Mouse (Mus musculus): ENCODE data around the gene Acp1.

Gene Acp1

DNA sequence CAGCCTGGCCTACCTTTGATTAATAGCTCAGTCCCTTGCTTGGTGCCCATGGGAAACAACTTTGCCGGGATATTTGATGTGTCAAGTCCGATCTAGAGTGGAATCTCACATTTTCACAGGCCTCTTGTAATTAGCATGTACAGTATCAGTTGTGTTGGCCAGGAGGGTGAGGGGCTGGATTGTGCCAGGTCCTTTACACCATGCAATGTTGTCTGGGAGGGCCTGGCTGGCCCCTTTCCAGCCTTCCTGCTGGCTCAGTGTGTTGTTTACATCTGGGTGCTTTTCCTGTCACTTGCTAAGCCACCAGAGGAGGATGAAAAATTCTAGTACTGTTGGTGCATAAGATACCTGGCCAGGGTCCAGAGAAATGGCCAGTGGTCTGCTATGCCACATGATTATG lies 47.0 kb downstream of the Acp1 start:
- DNase-seq (ENCODE audit: low read depth, low spot score) = no peak

DNA sequence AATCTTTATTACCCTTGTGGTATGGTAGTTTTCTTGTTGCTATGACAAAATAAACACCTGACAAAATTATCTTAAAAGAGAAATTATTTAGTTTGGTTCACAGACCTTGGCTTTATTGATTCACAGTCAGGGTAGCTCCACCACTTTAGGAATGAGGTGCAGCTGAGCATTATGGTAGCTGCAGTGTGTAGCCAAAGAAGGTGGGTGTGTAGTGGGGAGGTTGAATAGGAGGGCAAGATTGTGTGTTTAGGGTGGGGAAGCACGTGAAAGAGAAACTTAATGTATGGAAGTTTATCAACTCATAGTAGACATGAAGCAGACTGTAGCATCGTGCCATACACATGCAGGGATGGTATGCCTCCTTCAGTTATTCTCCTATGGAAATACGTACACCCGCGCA lies 55.2 kb downstream of the Acp1 start:
- no peak for DNase-seq (ENCODE audit: low read depth, low spot score)

DNA sequence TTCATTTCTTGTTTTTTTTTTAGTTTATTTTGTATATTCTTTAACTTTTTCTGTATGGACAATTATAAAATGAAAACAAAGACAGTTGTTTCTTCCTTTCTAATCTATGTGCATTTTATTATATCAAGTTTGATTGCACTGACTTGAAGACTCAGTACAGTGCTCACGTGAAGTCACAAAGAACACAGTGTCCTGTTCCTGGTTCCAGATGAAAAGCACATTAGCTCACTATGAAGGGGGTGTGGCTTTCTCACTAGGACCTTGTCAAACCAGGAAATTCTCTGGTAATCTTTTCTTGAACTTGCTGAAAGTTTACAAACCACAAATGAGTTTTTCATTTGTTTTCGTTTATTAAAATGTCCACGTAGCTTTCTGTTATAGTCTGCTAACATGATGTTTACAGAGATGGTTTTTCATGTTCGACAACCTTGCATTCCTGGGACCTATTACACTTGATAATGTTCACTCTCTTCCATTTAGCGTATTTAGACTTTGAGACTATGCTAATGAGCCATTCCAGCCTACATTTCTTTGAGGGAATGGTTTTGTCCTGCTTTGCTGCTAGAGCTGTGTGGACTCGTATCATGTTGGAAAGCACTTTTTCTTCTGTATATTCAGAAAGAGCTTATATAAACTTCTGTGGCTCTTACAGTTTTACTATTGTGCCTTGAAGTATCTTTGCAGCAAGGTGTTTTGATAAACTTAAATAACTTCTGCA lies 55.8 kb downstream of the Acp1 start:
- DNase-seq (ENCODE audit: low read depth, low spot score) = no peak

DNA sequence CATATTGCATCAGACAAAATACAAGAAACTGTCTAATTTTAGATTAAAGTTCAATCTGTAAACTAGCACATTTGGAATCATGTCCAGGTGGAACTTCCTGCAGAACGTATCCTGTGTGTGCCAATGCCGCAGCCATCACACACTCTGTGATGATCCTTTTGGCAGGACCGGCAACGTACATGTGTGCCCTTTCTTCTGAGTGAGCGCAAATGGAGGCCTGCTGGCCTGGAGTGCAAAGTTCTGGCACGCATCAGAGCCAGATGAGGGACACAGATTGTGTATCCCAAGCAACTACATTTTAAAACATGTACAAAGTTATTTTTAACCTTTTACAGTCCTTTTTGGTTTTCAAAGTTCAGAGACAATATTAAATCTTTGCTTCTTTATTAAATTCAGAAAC lies 59.5 kb downstream of the Acp1 start:
- no peak for DNase-seq (ENCODE audit: low read depth, low spot score)

DNA sequence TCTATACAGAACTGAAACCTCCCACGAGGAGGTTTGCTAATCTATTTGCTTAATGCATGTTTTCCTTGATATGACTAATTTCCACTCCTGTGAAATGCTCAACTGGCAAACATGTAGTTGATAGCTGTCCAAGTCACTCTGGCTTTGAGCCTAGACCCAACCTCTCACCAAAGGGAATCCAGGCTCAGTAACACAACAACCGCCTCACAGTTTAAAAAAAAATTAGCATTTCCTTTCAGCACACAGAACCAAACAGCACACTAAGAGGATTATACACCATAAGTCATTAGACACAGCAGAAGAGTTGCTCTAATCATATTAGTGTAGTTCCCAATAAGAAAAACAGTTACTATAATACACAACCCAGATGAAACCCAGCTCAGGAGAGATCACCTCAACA lies 60.5 kb downstream of the Acp1 start:
- DNase-seq (ENCODE audit: low read depth, low spot score) = no peak

DNA sequence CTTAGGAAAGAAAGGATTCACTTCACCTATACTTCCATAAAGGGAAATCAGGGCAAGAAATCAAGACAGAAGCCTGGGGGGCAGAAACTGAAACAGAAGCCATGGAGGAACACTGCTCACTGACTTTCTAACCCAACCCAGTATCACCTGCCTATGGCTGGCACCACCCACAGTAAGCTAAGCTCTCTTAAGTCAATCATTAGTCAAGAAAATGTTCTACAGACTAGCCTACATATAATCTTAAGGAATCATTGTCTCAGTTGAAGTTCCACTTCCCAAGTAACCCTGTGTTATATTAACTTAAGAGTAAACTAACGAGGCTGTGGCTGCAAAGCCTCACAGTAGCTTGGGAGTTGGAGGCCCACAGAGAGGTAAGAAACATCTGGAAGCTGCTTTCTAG lies 62.9 kb downstream of the Acp1 start:
- no peak for DNase-seq (ENCODE audit: low read depth, low spot score)

Data from ZHBTc4 (cell line).